Mouse (Mus musculus): ENCODE data around the gene Btbd35f1.
"Not testable (repeated sequence)": the region's sequence is repeated elsewhere in the genome, so short reads cannot be mapped to it uniquely, and the experiment has no call there.

Gene Btbd35f1

DNA sequence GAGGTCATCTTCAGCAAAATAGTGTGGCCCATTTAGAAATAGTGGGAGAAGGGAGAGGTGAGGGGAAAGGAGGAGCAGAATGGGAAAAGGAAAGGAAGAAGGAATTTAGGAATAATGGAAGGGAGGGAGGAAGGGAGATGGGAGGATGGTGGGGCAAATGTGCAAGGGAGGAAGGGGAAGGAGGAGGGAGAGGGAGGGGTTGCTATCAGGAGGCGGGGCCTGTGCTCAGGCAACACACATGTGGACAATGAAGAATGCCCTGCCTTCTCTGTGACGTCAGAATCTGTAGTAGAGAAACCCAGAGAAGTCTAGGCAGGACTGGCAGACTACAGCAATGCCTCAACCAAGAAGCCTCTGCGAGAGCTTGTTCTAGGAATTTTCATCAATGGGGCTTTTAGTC lies at the start of gene Btbd35f1:
Btbd35f1 (plus strand) TSS at position 301 of the 400 bp plus-strand sequence.
- not testable (repeated sequence) for DNase-seq

DNA sequence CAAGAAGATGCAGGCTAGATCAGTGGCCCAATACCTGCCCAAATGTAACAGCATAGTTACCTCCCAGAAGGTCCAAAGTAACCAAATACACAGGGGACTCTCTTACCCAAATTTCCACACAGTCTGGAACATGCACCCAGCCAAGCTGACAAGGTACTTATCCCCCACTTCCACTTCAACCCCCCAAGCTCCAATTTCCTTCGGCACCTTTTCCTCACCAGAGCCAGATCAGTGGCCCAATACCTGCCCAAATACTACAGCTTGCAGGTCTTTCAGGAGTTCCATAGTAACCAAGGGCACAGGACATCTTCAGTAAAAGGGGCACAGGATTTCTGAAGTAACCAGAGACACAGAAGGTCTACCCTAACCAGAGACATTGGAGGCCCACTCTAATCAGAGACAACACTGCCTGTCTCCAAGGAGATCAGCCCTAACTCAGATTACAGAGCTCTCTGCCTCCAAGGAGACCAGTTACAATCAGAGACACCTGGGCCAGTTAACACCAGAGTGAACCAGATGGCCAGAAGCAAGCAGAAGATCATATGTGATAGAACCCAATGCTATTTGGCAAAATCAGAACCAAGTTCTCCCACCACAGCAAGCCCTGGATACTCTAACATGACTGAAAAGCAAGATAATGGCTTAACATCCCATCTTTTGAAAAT lies 31.2 kb downstream of the Btbd35f1 start:
- DNase-seq = not testable (repeated sequence)

DNA sequence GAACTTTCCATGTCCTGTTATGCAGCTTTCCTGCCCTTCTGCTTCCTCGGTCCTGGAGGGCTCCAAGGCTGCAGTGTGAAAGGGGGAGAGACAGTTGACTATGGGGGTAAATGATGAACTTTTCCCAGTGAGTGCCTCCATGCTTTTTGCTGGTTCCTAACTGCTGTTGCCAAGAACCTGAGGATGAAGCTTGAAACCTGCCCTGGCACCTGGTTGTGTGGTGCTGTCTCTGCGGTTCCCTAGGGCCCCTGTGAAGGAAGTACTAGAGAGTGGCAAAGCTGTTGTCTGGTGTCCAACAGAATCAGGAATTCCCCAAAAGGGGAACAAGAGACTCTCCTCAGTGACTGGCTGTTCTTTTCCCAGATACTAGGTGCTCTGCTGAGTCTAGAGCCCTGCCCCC lies 41.2 kb downstream of the Btbd35f1 start:
- not testable (repeated sequence) for DNase-seq

DNA sequence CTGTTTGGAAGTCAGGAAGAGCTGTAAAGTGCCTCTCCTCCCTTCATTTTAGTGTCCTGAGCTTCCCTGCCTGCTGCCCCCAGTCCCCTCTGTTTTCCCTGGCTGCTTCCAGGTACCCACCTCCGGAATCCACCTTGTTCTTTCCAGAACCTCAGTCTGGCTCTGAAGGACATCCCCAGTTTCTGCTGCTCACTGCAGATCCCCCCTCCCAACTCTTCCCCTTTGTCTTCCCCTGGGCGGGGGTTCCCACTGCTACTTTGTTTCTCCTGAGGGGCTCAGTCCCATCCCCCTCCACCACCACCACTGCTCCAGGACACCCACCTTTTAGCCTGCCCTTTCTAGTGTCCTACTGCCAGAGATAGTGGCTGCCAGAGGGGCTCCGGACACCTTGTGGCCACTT lies 41.6 kb downstream of the Btbd35f1 start:
- DNase-seq = not testable (repeated sequence)

All from right cerebral cortex, adult 18-20 months (tissue).